Mouse (Mus musculus) cerebellum, adult 9-11 months (tissue): ENCODE measurements at regions not wholly inside any gene's neighbourhood (a gene's known extent, or its start where the extent isn't known, plus 50 kb on each side); places are given as distances from the start of the nearest gene placed in this dataset.

Experiments used
- DNase-seq: peaks from one replicate; pipeline ENCODE4 v3.0.0; 2022

DNA sequence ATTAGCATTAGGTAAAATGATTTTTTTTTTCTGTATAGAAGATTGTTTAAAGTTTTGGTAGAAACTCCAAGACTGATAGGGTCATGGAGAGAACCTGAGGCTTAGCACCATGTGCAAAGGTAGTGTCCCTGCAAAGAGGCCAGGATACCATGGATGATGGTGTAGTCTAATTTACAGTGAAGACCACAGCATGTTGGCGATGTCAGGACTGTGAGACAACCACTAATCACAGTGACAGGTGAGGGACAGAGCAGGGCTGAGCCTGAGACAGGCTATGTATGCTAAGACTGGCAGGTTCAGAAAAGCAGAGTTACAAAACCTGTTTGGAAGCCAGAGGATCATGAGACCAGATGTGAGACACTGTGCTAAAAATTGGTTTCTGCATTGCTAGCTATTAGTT is 752.7 kb upstream of the Sel1l start:
- no peak for DNase-seq

DNA sequence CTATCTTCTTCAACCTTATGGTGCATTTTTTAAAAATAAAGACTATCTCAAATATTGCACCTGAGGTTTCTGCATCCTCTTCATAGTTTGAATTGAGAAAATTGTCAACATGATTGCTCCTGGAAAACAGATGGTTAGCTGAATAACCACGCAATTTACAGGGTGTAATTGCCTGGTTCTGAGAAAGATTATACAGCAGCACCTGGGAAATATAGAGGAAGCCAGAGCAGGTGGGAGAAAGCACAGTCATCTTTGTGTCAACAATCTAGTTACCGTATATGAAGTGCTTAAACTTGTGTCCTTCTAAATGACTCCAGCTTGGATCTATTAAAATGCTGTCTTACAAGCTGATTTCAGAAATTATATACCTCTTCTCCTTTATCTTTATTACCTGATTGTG is 740.8 kb upstream of the Sel1l start:
- no peak for DNase-seq

DNA sequence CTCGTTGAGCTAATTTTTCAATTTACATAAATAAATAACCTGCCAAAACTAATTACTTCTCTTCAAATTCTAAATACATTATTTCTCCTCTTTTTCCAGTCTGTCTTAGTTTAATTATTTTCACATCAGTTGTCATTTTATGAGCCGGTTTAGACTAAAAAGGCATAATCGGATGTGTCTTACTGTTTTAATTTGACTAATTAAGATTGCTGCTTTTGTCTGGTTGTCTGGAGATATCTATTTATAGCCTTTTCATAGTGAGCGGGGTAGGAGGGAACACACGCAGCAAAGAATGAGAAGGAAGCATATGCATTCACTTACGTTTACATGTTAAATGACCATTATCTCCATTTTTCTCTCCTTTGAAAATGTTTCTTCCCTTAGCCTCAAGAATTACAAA is 740.3 kb upstream of the Sel1l start:
- no peak for DNase-seq

DNA sequence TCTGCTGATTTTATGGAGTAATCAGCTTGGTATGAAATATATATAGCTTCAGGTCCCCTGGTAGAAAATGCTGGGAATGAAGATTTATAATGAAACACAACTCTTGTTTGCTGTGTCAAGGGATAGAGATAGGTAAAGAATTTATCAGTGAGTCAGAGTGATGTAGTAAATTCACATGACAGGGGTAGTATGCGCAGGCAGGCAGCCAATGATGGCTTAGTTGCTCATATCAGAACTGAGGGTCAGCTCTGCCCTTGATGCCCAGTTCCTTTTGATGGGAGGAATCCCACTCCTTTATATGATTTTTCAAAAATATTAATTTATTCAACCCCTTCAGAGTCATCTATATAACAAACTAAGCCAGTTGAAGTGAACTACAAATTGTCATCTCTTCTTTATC is 729.6 kb upstream of the Sel1l start:
- no peak for DNase-seq
